Mouse (Mus musculus) stomach, postnatal 0 days (tissue): ENCODE measurements around the gene Gbe1.

Experiments used
- CTCF ChIP-seq: IDR thresholded peaks from 2 replicates; pipeline ENCODE4 v1.5.1; 2016; ENCODE audit warnings: antibody characterized with exemption, low read depth, mild to moderate bottlenecking, moderate library complexity
- EP300 ChIP-seq: optimal IDR thresholded peaks from 2 replicates; pipeline ENCODE3; 2016; ENCODE audit warnings: antibody characterized with exemption

DNA sequence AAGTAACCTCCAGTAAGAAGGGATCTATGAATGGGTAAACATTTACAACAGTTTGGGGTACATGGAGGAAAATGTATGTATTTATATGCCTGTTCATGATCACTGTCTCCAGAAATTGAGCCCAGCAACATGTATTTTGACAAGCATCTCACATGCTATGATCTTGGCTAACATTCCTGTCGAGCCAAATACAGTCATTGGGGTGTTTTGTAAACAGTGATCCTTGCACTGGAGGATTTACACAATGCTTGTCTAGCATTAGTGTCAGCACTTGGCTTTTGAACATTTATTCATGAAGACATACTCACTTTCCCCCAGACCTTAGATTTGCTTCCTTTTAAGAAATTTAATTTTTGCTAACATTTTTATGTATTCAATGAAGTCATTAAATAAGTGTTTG, 30.7 kb downstream of the Gbe1 start:
- no peak for TF ChIP-seq CTCF
- TF ChIP-seq EP300: no peak
